Mouse (Mus musculus) ES-E14 (cell line): ENCODE data around the gene Rrp15.

Experiments
- CHD2 ChIP-seq: IDR thresholded peaks from 2 replicates; pipeline ENCODE4 v1.6.1; 2014; ENCODE audit warnings: mild to moderate bottlenecking, low read depth, low read length, inconsistent platforms
- HCFC1 ChIP-seq: IDR thresholded peaks from 2 replicates; pipeline ENCODE4 v1.6.1; 2012; ENCODE audit warnings: low read length, inconsistent platforms, borderline replicate concordance; ENCODE audit not compliant: insufficient read depth
- MAFK ChIP-seq: IDR thresholded peaks from 2 replicates; pipeline ENCODE4 v1.6.1; 2014; ENCODE audit warnings: mild to moderate bottlenecking, low read depth, low read length, inconsistent platforms; ENCODE audit not compliant: insufficient read depth
- ZC3H11A ChIP-seq: IDR thresholded peaks from 2 replicates; pipeline ENCODE4 v1.6.1; 2012; ENCODE audit warnings: low read depth, mild to moderate bottlenecking, inconsistent platforms, low read length, borderline replicate concordance

- TF ChIP-seq MAFK (no peak), ZC3H11A (no peak), HCFC1 (no peak), CHD2 (no peak)
Measured at GRCm38 (mm10) chr1:186735537-186735936, 13.6 kb downstream of the Rrp15 start.
